Mouse (Mus musculus): ENCODE results near the gene Arhgap21.

DNA sequence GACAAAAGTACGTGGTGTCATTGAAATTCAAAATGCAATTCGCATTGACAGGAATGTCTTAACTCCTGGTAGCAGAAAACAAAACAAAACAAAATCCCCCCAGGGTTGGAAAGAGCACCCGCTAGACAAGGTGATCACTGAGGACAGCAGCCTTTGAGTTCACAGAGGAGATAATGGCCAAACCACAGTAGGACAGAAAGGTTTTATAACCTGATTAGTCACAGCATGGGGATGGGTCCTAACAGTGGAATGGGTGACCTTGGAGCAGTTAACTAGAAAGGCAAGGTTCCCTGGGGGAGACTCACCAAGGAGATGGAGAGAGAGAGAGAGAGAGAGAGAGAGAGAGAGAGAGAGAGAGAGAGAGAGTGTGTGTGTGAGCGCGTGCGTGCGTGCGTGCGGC lies 34.3 kb downstream of the Arhgap21 start:
- TF ChIP-seq TAL1 (conservative IDR thresholded peaks at IDR 0.05; ENCODE audit: low read depth, low read length) (no peak), CTCF (IDR thresholded peaks at IDR 0.05; ENCODE audit: low read depth, low read length) (no peak)

Data from G1E (cell line).